Mouse (Mus musculus) cerebellum, adult 8-10 months (tissue): ENCODE results near the gene Gm9268.
"Not testable (repeated sequence)": the region's sequence is repeated elsewhere in the genome, so short reads cannot be mapped to it uniquely, and the experiment has no call there.

Experiments used
- DNase-seq: peaks from one replicate; pipeline ENCODE4 v3.0.0; 2022

The Gm9268 gene

GRCm38 (mm10) chr7:43018465-43018864 is at the start of gene Gm9268:
Gene Gm9268 (plus strand): TSS chr7:43018765.
- DNase-seq, result not testable (repeated sequence)

- no peak for DNase-seq
Observed at GRCm38 (mm10) chr7:42980098-42980497, 38.5 kb upstream of the Gm9268 start.

GRCm38 (mm10) chr7:42980739-42981138 is 37.8 kb upstream of the Gm9268 start:
- DNase-seq, result no peak

GRCm38 (mm10) chr7:43077831-43078230 is 59.3 kb downstream of the Gm9268 start:
- no peak for DNase-seq
